Mouse (Mus musculus) embryonic facial prominence, embryonic 12.5 days (tissue): ENCODE results near the gene Pcbd2. TPM values are rescaled to one million over a fixed set of nuclear protein-coding genes. Genes with fewer than 3 reads are reported as not detected.
A peak's percentile ranks its signal among the peaks of the same experiment; 100 is the strongest.
"Not testable (repeated sequence)": the region's sequence is repeated elsewhere in the genome, so short reads cannot be mapped to it uniquely, and the experiment has no call there.

Source experiments
- ATAC-seq: fragments of 200-750 bp; cut with Nextera tagmentation; 2 replicates; pipeline ENCODE4 v1.8.0; 2017; ENCODE audit not compliant: insufficient number of reproducible peaks, insufficient read depth, low FRiP score, low TSS enrichment
- H3K27ac ChIP-seq: fragments of 300-500 bp; sonication (generic); 2 replicates; pipeline ENCODE4 v1.5.1; 2016; ENCODE audit warnings: mild to moderate bottlenecking
- H3K27me3 ChIP-seq: fragments of 300-500 bp; sonication (generic); 2 replicates; pipeline ENCODE4 v1.6.1; 2016; ENCODE audit warnings: mild to moderate bottlenecking, moderate library complexity
- H3K36me3 ChIP-seq: fragments of 300-500 bp; sonication (generic); 2 replicates; pipeline ENCODE4 v1.6.1; 2016; ENCODE audit warnings: mild to moderate bottlenecking
- H3K4me1 ChIP-seq: fragments of 300-500 bp; sonication (generic); 2 replicates; pipeline ENCODE4 v1.6.1; 2016
- H3K4me2 ChIP-seq: fragments of 300-500 bp; sonication (generic); replicated peaks from 2 replicates; pipeline ENCODE4 v1.6.1; 2016; ENCODE audit warnings: mild to moderate bottlenecking, moderate library complexity
- H3K4me3 ChIP-seq: fragments of 300-500 bp; sonication (generic); 2 replicates; pipeline ENCODE4 v1.5.1; 2016; ENCODE audit warnings: mild to moderate bottlenecking
- H3K9ac ChIP-seq: fragments of 300-500 bp; sonication (generic); 2 replicates; pipeline ENCODE4 v1.6.1; 2016; ENCODE audit warnings: mild to moderate bottlenecking, moderate library complexity
- H3K9me3 ChIP-seq: fragments of 300-500 bp; sonication (generic); 2 replicates; pipeline ENCODE4 v1.6.1; 2016; ENCODE audit warnings: mild to moderate bottlenecking, moderate library complexity
- WGBS: fragments of 180-500 bp; shearing (Covaris S2); methylation state at CpG from one replicate; pipeline ENCODE4 v1.1.7; 2016; 5-methylcytosine and 5-hydroxymethylcytosine counted together
- polyA plus RNA-seq: library from polyadenylated mRNA; unstranded; fragments of >200 nt; fragmentation: Nextera tagmentation; extraction: Ambion mirVana; gene quantifications from 2 replicates; pipeline ENCODE4 v1.2.1, GENCODE M21; 2016

The Pcbd2 gene
- polyA plus RNA-seq = 56.6 TPM in 2 replicates

- H3K4me3 ChIP-seq = peak within 1 kb of the TSS; percentile 60
- H3K27me3 ChIP-seq = no peaks in the 10 kb centered on the region
- H3K9me3 ChIP-seq = no peaks in the 10 kb centered on the region
- H3K36me3 ChIP-seq = peaks cover 28% of the 10 kb centered on the region
- WGBS = under 1% methylated on average over 72 of the region's 73 CpGs
- H3K4me2 ChIP-seq = peak within 1 kb of the TSS; percentile 58
- H3K9ac ChIP-seq = peak within 1 kb of the TSS; percentile 70
- ATAC-seq = peak; percentile 89
- H3K4me1 ChIP-seq = no peaks in the 10 kb centered on the region
- peak within 1 kb of the TSS; percentile 99 for H3K27ac ChIP-seq
Measured at GRCm38 (mm10) chr13:55727120-55727838, at the start of gene Pcbd2. Pcbd2 (plus strand) TSS chr13:55727368.

GRCm38 (mm10) chr13:55682201-55682600 is 45.0 kb upstream of the Pcbd2 start:
- WGBS = 85% methylated on average over 9 of the region's 9 CpGs
- Histone ChIP-seq H3K27ac (no peak overlapping the region), H3K36me3 (peaks cover 38% of the 10 kb centered on the region), H3K9ac (no peak overlapping the region), H3K9me3 (no peaks in the 10 kb centered on the region), H3K4me1 (peaks cover 5% of the 10 kb centered on the region; the same call in 1 of the 2 replicates), H3K4me2 (no peak overlapping the region), H3K4me3 (no peak overlapping the region), H3K27me3 (no peaks in the 10 kb centered on the region)
- no peak for ATAC-seq

GRCm38 (mm10) chr13:55683581-55683980 is 43.6 kb upstream of the Pcbd2 start:
- Histone ChIP-seq H3K9ac (no peak overlapping the region), H3K36me3 (peaks cover 24% of the 10 kb centered on the region), H3K27ac (no peak overlapping the region), H3K4me3 (no peak overlapping the region), H3K4me1 (peaks cover 5% of the 10 kb centered on the region; the same call in 1 of the 2 replicates), H3K4me2 (no peak overlapping the region), H3K9me3 (no peaks in the 10 kb centered on the region), H3K27me3 (no peaks in the 10 kb centered on the region)
- WGBS = 86% methylated on average over 3 of the region's 3 CpGs
- no peak for ATAC-seq

GRCm38 (mm10) chr13:55686107-55686633 is 41.0 kb upstream of the Pcbd2 start:
- Histone ChIP-seq H3K9me3 (no peaks in the 10 kb centered on the region), H3K4me2 (no peak overlapping the region), H3K4me1 (peaks cover 5% of the 10 kb centered on the region; the same call in 1 of the 2 replicates), H3K27me3 (no peaks in the 10 kb centered on the region), H3K36me3 (peaks cover 3% of the 10 kb centered on the region; the same call in 1 of the 2 replicates), H3K4me3 (no peak overlapping the region), H3K9ac (no peak overlapping the region), H3K27ac (no peak overlapping the region)
- ATAC-seq = no peak
- 63% methylated on average over 9 of the region's 9 CpGs for WGBS

GRCm38 (mm10) chr13:55687927-55688602 is 39.1 kb upstream of the Pcbd2 start:
- Histone ChIP-seq H3K4me3 (no peak overlapping the region), H3K27me3 (no peaks in the 10 kb centered on the region), H3K27ac (no peak overlapping the region), H3K4me2 (no peak overlapping the region), H3K9ac (no peak overlapping the region), H3K36me3 (no peaks in the 10 kb centered on the region), H3K9me3 (no peaks in the 10 kb centered on the region), H3K4me1 (peaks cover 5% of the 10 kb centered on the region; the same call in 1 of the 2 replicates)
- 24% methylated on average over 4 of the region's 4 CpGs for WGBS
- no peak for ATAC-seq

GRCm38 (mm10) chr13:55692535-55693242 is 34.5 kb upstream of the Pcbd2 start, which contains the start of gene B230219D22Rik:
B230219D22Rik (plus strand) TSS chr13:55693124.
- no peaks in the 10 kb centered on the region for H3K27me3 ChIP-seq
- peak; percentile 97 for ATAC-seq
- H3K36me3 ChIP-seq = no peaks in the 10 kb centered on the region
- H3K9me3 ChIP-seq = no peaks in the 10 kb centered on the region
- peak within 1 kb of the TSS; percentile 99 for H3K4me3 ChIP-seq
- H3K4me2 ChIP-seq = peak within 1 kb of the TSS; percentile 62
- H3K4me1 ChIP-seq = peaks cover 15% of the 10 kb centered on the region
- H3K27ac ChIP-seq = peak within 1 kb of the TSS; percentile 98
- peak within 1 kb of the TSS; percentile 100 for H3K9ac ChIP-seq
- 2% methylated on average over 51 of the region's 51 CpGs for WGBS

GRCm38 (mm10) chr13:55693243-55693721 is 33.9 kb upstream of the Pcbd2 start:
- Histone ChIP-seq H3K27ac (peak overlapping the region; percentile 98), H3K4me2 (peak overlapping the region; percentile 62), H3K9me3 (no peaks in the 10 kb centered on the region), H3K27me3 (no peaks in the 10 kb centered on the region), H3K36me3 (no peaks in the 10 kb centered on the region), H3K4me1 (peaks cover 15% of the 10 kb centered on the region), H3K9ac (peak overlapping the region; percentile 100), H3K4me3 (peak overlapping the region; percentile 99)
- 1% methylated on average over 59 of the region's 70 CpGs for WGBS
- peak; percentile 58; the same call in 1 of the 2 replicates for ATAC-seq

GRCm38 (mm10) chr13:55694110-55694509 is 33.1 kb upstream of the Pcbd2 start:
- Histone ChIP-seq H3K9me3 (no peaks in the 10 kb centered on the region), H3K9ac (peak overlapping the region; percentile 100), H3K27me3 (no peaks in the 10 kb centered on the region), H3K36me3 (peaks cover 6% of the 10 kb centered on the region), H3K4me2 (peak overlapping the region; percentile 62), H3K4me1 (peaks cover 15% of the 10 kb centered on the region), H3K4me3 (peak overlapping the region; percentile 99), H3K27ac (peak overlapping the region; percentile 98)
- WGBS = 15% methylated on average over 8 of the region's 8 CpGs
- ATAC-seq = no peak

GRCm38 (mm10) chr13:55695989-55696388 is 31.2 kb upstream of the Pcbd2 start:
- not testable (repeated sequence) for ATAC-seq, H3K9ac ChIP-seq, H3K4me2 ChIP-seq, H3K27me3 ChIP-seq, H3K27ac ChIP-seq, H3K9me3 ChIP-seq, H3K4me3 ChIP-seq
- WGBS = 100% methylated on average over 1 of the region's 3 CpGs
- Histone ChIP-seq H3K36me3 (peaks cover 23% of the 10 kb centered on the region), H3K4me1 (peaks cover 15% of the 10 kb centered on the region)

- H3K4me1 ChIP-seq = no peaks in the 10 kb centered on the region
- H3K27me3 ChIP-seq = no peaks in the 10 kb centered on the region
- H3K4me2 ChIP-seq = no peak overlapping the region
- H3K27ac ChIP-seq = no peak overlapping the region
- H3K9me3 ChIP-seq = no peaks in the 10 kb centered on the region
- H3K36me3 ChIP-seq = peaks cover 41% of the 10 kb centered on the region
- 92% methylated on average over 4 of the region's 4 CpGs for WGBS
- H3K4me3 ChIP-seq = no peak overlapping the region
- H3K9ac ChIP-seq = no peak overlapping the region
- no peak for ATAC-seq
Measured at GRCm38 (mm10) chr13:55704301-55704700, 22.9 kb upstream of the Pcbd2 start.

GRCm38 (mm10) chr13:55712846-55713245 is 14.3 kb upstream of the Pcbd2 start:
- H3K4me1 ChIP-seq = peaks cover 8% of the 10 kb centered on the region; the same call in 1 of the 2 replicates
- H3K27me3 ChIP-seq = no peaks in the 10 kb centered on the region
- no peak overlapping the region for H3K9ac ChIP-seq
- no peak for ATAC-seq
- H3K36me3 ChIP-seq = peaks cover 3% of the 10 kb centered on the region; the same call in 1 of the 2 replicates
- no peaks in the 10 kb centered on the region for H3K9me3 ChIP-seq
- 88% methylated on average over 3 of the region's 3 CpGs for WGBS
- no peak overlapping the region for H3K27ac ChIP-seq
- no peak overlapping the region for H3K4me2 ChIP-seq
- no peak overlapping the region for H3K4me3 ChIP-seq
